Mouse (Mus musculus) liver, adult 2 months (tissue): ENCODE measurements around the gene Eif4a3.

Source experiments
- CTCF ChIP-seq: fragments of 200-500 bp; IDR thresholded peaks from 2 replicates; pipeline ENCODE4 v1.5.1; 2011; ENCODE audit warnings: low read depth, low read length, control low read depth
- POLR2A ChIP-seq: fragments of 200-500 bp; IDR thresholded peaks from 2 replicates; pipeline ENCODE4 v1.6.1; 2011; ENCODE audit warnings: low read length, control low read depth; ENCODE audit not compliant: insufficient read depth; ENCODE audit errors: extremely low read depth

DNA sequence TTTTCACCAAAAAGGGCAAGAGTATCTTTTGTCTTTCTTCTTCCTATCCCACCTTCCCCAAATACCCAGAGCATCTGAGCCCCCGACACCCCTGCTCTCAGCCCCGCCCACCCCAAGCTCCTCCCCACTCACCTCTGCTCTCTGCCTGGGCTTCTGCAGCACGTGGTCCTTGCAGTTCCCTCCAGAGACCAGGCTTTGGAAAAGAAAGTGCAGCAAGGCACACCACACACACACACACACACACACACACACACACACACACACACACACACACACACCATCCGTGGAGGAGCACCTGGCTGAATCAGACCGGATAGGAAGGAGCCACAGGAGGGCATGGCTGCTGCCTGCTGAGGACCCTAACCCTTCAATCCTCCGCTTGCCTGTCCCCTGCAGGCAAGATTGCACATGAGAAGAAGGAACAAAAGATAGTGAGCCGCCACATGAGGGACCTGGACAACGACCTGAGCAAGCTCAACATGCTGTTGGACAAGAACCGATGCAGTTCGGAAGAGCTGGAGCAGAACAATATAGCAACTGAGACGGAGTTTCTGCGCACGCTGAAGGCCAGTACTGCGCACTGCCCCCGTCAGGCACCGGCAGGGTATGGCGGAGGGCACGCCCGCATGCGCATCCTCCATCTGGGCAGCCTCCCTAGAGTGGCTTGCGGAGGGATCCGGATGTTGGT is 46.9 kb downstream of the Eif4a3 start:
- TF ChIP-seq CTCF (peak; percentile 43; the same call in 1 of the 2 replicates), POLR2A (no peak)
